Mouse (Mus musculus) kidney, embryonic 15.5 days (tissue): ENCODE data around the gene Gm2007. TPM values are rescaled to one million over a fixed set of nuclear protein-coding genes. Genes with fewer than 3 reads are reported as not detected.
"Not testable (repeated sequence)": the region's sequence is repeated elsewhere in the genome, so short reads cannot be mapped to it uniquely, and the experiment has no call there.

Source experiments
- ATAC-seq: fragments of 200-750 bp; cut with Nextera tagmentation; replicated peaks from 2 replicates; pipeline ENCODE4 v1.8.0; 2017; ENCODE audit warnings: moderate TSS enrichment; ENCODE audit not compliant: low FRiP score
- H3K27ac ChIP-seq: fragments of 300-500 bp; sonication (generic); 2 replicates; pipeline ENCODE4 v1.5.1; 2015; ENCODE audit warnings: mild to moderate bottlenecking, inconsistent platforms
- H3K27me3 ChIP-seq: fragments of 300-500 bp; sonication (generic); 2 replicates; pipeline ENCODE4 v1.6.1; 2015; ENCODE audit warnings: inconsistent platforms
- H3K36me3 ChIP-seq: fragments of 300-500 bp; sonication (generic); 2 replicates; pipeline ENCODE4 v1.6.1; 2015; ENCODE audit warnings: inconsistent platforms
- H3K4me1 ChIP-seq: fragments of 300-500 bp; sonication (generic); 2 replicates; pipeline ENCODE4 v1.6.1; 2015; ENCODE audit warnings: inconsistent platforms
- H3K4me2 ChIP-seq: fragments of 300-500 bp; sonication (generic); 2 replicates; pipeline ENCODE4 v1.6.1; 2015; ENCODE audit warnings: moderate library complexity, mild to moderate bottlenecking, inconsistent platforms
- H3K4me3 ChIP-seq: fragments of 300-500 bp; sonication (generic); replicated peaks from 2 replicates; pipeline ENCODE4 v1.5.1; 2015; ENCODE audit warnings: mild to moderate bottlenecking, inconsistent platforms
- H3K9ac ChIP-seq: fragments of 300-500 bp; sonication (generic); 2 replicates; pipeline ENCODE4 v1.6.1; 2015; ENCODE audit warnings: mild to moderate bottlenecking, inconsistent platforms
- H3K9me3 ChIP-seq: fragments of 300-500 bp; sonication (generic); replicated peaks from 2 replicates; pipeline ENCODE4 v1.6.1; 2016; ENCODE audit warnings: inconsistent platforms
- WGBS: fragments of 180-500 bp; shearing (Covaris S2); methylation state at CpG from one replicate; pipeline ENCODE4 v1.1.7; 2015; ENCODE audit warnings: mixed read lengths; 5-methylcytosine and 5-hydroxymethylcytosine counted together
- polyA plus RNA-seq: library from polyadenylated mRNA; unstranded; fragments of >200 nt; fragmentation: Nextera tagmentation; extraction: Ambion mirVana; gene quantifications from 2 replicates; pipeline ENCODE4 v1.2.1, GENCODE M21; 2015

Gm2007 gene
- polyA plus RNA-seq, result not detected in 2 replicates

- H3K9ac ChIP-seq, H3K36me3 ChIP-seq, ATAC-seq, H3K4me1 ChIP-seq, H3K4me3 ChIP-seq, H3K27me3 ChIP-seq, H3K9me3 ChIP-seq, H3K27ac ChIP-seq, H3K4me2 ChIP-seq: not testable (repeated sequence)
- no CpG with 5 or more reads among the region's 2 CpGs for WGBS
These were observed at the start of gene Gm2007 for GRCm38 (mm10) chr2:175741237-175741636. Gm2007 (plus strand) TSS chr2:175741537.

- no CpG with 5 or more reads among the region's 9 CpGs for whole genome bisulfite sequencing
These were observed 37.8 kb upstream of the Gm2007 start, which contains the start of gene Zfp969 for GRCm38 (mm10) chr2:175703546-175703945. Zfp969 (minus strand) TSS chr2:175703646.

GRCm38 (mm10) chr2:175800993-175801392 lies 59.7 kb downstream of the Gm2007 start, which contains the start of gene Gm14288:
Gm14288 (minus strand) TSS chr2:175801093.
- not testable (repeated sequence) for H3K27ac ChIP-seq, H3K4me2 ChIP-seq, H3K4me1 ChIP-seq, H3K9me3 ChIP-seq, ATAC-seq, H3K4me3 ChIP-seq, H3K9ac ChIP-seq, H3K27me3 ChIP-seq, H3K36me3 ChIP-seq
- WGBS, result no CpG with 5 or more reads among the region's 6 CpGs

More at GRCm38 (mm10) chr2:175703546-175703945, 37.8 kb upstream of the Gm2007 start, which contains the start of gene Zfp969:
- H3K4me3 ChIP-seq, H3K27ac ChIP-seq, H3K36me3 ChIP-seq, H3K27me3 ChIP-seq, ATAC-seq, H3K4me2 ChIP-seq, H3K9me3 ChIP-seq, H3K4me1 ChIP-seq, H3K9ac ChIP-seq: not testable (repeated sequence)

Other genes starting within 250 kb of the Gm2007 start
- gene Gm11007, start 97.6 kb upstream of the Gm2007 start, polyA plus RNA-seq, result not detected in 2 replicates
- 19.4 and 24.7 TPM in 2 replicates for gene Zfp969, start 37.9 kb upstream of the Gm2007 start, polyA plus RNA-seq
- gene Gm14288, start 59.6 kb downstream of the Gm2007 start, polyA plus RNA-seq, result 3.1 and 5.5 TPM in 2 replicates
- 21.5 and 23.8 TPM in 2 replicates for gene Gm6710, start 127.7 kb downstream of the Gm2007 start, polyA plus RNA-seq
- 3.9 and 5.1 TPM in 2 replicates for gene Zfp966, start 189.6 kb downstream of the Gm2007 start, polyA plus RNA-seq
- 27.7 and 28.0 TPM in 2 replicates for gene Gm2026, start 223.8 kb downstream of the Gm2007 start, polyA plus RNA-seq